Mouse (Mus musculus) hindbrain, postnatal 0 days (tissue): ENCODE results near the gene Ing5. TPM values are rescaled to one million over a fixed set of nuclear protein-coding genes. Genes with fewer than 3 reads are reported as not detected.
"Not testable (repeated sequence)": the region's sequence is repeated elsewhere in the genome, so short reads cannot be mapped to it uniquely, and the experiment has no call there.

Source experiments
- ATAC-seq: fragments of 200-750 bp; cut with Nextera tagmentation; 2 replicates; pipeline ENCODE4 v1.8.0; 2017; ENCODE audit warnings: mild to moderate bottlenecking, moderate TSS enrichment, moderate library complexity
- DNase-seq: peaks from one replicate; pipeline ENCODE4 v3.0.0-alpha.2; 2015; ENCODE audit warnings: low spot score
- H3K27ac ChIP-seq: fragments of 300-500 bp; sonication (generic); 2 replicates; pipeline ENCODE4 v1.5.1; 2014; ENCODE audit warnings: mild to moderate bottlenecking
- H3K27me3 ChIP-seq: fragments of 300-500 bp; sonication (generic); 2 replicates; pipeline ENCODE4 v1.6.1; 2014; ENCODE audit warnings: low read length, mixed read lengths; ENCODE audit not compliant: insufficient read depth
- H3K36me3 ChIP-seq: fragments of 300-500 bp; sonication (generic); 2 replicates; pipeline ENCODE4 v1.6.1; 2014; ENCODE audit warnings: low read length, mixed read lengths; ENCODE audit not compliant: insufficient read depth
- H3K4me1 ChIP-seq: fragments of 300-500 bp; sonication (generic); 2 replicates; pipeline ENCODE4 v1.6.1; 2014; ENCODE audit warnings: antibody characterized with exemption, low read length, mixed read lengths; ENCODE audit not compliant: insufficient read depth
- H3K4me2 ChIP-seq: fragments of 300-500 bp; sonication (generic); 2 replicates; pipeline ENCODE4 v1.6.1; 2014; ENCODE audit warnings: low read depth, mild to moderate bottlenecking, low read length, moderate library complexity, mixed read lengths
- H3K4me3 ChIP-seq: fragments of 300-500 bp; sonication (generic); 2 replicates; pipeline ENCODE4 v1.5.1; 2014; ENCODE audit warnings: low read length
- H3K9ac ChIP-seq: fragments of 300-500 bp; sonication (generic); replicated peaks from 2 replicates; pipeline ENCODE4 v1.6.1; 2014; ENCODE audit warnings: mild to moderate bottlenecking, low read length, moderate library complexity, mixed read lengths
- H3K9me3 ChIP-seq: fragments of 300-500 bp; sonication (generic); 2 replicates; pipeline ENCODE4 v1.6.1; 2016; ENCODE audit warnings: low read length, mixed read lengths
- CTCF ChIP-seq: IDR thresholded peaks from 2 replicates; pipeline ENCODE4 v1.5.1; 2016; ENCODE audit warnings: antibody characterized with exemption, control low read depth, low read depth
- WGBS: fragments of 180-500 bp; shearing (Covaris S2); extraction: QIAGEN DNeasy Blood & Tissue Kit; methylation state at CpG from one replicate; pipeline ENCODE4 v1.1.7; 2014; 5-methylcytosine and 5-hydroxymethylcytosine counted together
- polyA plus RNA-seq: library from polyadenylated mRNA; unstranded; fragments of >200 nt; fragmentation: Nextera tagmentation; extraction: Ambion mirVana; gene quantifications from 2 replicates; pipeline ENCODE4 v1.2.1, GENCODE M21; 2015
- total RNA-seq: library from RNA; depleted of rRNA; stranded (reverse); fragments of >200 nt; gene quantifications from 2 replicates; pipeline ENCODE4 v1.2.3, GENCODE M21; 2014

Ing5 gene
- total and polyA plus RNA-seq, 2 experiments from 2014 or later: 7.0 to 9.9 TPM

DNA sequence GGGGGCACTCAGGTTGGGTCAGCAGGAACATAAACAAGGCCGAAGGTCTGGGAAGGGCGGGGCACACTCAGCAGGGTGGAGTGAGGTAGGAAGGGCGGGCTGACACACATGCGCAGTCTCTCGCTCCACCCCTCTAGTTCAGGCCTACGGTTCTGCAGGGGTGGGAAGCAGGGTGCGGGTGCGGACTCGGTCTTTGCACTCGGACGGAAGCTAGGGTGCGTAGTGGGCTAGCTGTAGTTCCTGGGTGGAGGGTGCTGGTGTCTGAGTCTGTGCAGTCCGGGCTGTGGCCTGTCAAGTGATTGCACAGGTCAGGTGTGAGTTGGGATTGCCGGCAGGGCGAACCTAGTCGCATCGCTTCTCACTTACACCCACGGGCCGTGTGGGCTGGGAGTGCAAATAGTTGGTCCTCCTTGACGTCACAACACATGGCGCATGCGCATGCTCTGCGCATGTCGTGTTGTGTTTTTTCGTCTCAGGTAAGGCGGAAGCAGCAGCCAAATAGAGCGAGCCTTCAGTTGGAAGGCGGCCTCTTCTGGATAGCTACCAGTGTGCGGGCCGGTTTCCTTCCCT lies 21.4 kb downstream of the Ing5 start:
- peak; percentile 98 for DNase-seq
- Histone ChIP-seq H3K4me3 (peak overlapping the region; percentile 52), H3K27me3 (no peaks in the 10 kb centered on the region), H3K9me3 (no peaks in the 10 kb centered on the region), H3K4me1 (peaks cover 11% of the 10 kb centered on the region; the same call in 1 of the 2 replicates), H3K9ac (peak overlapping the region; percentile 67), H3K36me3 (no peaks in the 10 kb centered on the region; the same call in 1 of the 2 replicates), H3K27ac (peak overlapping the region; percentile 95), H3K4me2 (peak overlapping the region; percentile 75)
- peak; percentile 95 for ATAC-seq
- WGBS: under 1% methylated on average over 30 of the region's 30 CpGs
- peak; percentile 58 for TF ChIP-seq CTCF

DNA sequence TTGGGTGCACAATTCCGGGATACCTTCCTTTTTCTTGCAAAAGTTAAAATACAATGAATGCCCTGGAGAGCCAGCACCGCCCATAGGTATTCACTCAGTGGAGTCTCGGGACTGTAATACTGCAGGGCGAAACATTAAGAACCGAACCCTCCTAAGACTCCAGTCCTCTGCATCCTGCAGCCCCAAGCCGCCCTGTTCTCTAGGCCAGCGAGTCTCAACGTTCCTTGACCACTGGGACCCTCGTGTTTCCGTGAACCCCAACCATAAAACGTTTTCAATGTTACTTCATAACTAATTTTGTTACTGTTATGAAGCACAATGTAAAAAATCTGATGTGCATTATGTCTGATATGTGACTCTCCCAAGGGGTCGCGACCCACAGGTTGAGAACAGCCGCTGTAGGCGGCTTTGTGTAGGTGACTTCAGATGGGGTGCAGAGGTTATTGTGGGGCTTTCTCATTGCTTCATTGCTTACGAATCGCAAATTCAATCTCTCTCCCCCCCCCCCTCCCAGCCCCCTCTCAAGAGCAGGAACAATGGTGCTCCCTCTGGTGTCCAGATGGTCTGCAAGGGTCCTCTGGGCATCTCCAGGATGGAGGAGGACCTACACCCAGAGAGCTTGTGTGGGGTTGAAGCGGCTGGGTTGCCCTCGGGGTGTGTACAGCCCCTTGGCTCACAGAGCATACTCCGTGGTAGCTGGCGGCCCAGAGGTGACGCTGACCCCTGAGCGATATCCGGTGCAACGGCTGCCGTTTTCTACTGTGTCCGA lies 22.2 kb downstream of the Ing5 start:
- 37% methylated on average over 27 of the region's 27 CpGs for WGBS
- no peak; the same call in 1 of the 2 replicates for TF ChIP-seq CTCF
- peak; percentile 38 for ATAC-seq
- Histone ChIP-seq H3K4me3 (peak overlapping the region; percentile 52), H3K27me3 (no peaks in the 10 kb centered on the region), H3K4me1 (peaks cover 11% of the 10 kb centered on the region; the same call in 1 of the 2 replicates), H3K4me2 (peak overlapping the region; percentile 75), H3K36me3 (no peaks in the 10 kb centered on the region; the same call in 1 of the 2 replicates), H3K27ac (peak overlapping the region; percentile 95), H3K9ac (peak overlapping the region; percentile 67), H3K9me3 (no peaks in the 10 kb centered on the region)
- DNase-seq: peak; percentile 32

DNA sequence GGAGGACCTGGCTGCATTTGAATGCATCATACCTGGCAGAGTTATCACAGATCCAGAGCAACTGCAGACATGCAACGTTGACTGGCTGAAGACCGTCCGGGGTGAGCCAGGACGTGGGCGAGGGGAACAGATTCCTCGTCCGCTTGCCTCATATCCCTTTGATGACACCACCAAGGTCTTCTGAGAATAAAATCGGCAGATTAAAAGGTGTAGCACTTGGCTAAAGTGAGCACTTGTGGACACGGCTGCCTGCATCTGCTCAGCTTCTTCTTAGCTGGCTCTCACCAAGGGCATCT lies 22.7 kb downstream of the Ing5 start:
- 91% methylated on average over 9 of the region's 9 CpGs for WGBS
- H3K4me1 ChIP-seq: peaks cover 11% of the 10 kb centered on the region; the same call in 1 of the 2 replicates
- H3K4me3 ChIP-seq: no peak overlapping the region; the same call in 1 of the 2 replicates
- H3K36me3 ChIP-seq: no peaks in the 10 kb centered on the region
- no peak for TF ChIP-seq CTCF
- no peak for ATAC-seq
- peak overlapping the region; percentile 75 for H3K4me2 ChIP-seq
- no peaks in the 10 kb centered on the region for H3K27me3 ChIP-seq
- H3K9ac ChIP-seq: peak overlapping the region; percentile 14; the same call in 1 of the 2 replicates
- H3K9me3 ChIP-seq: no peaks in the 10 kb centered on the region
- DNase-seq: no peak
- peak overlapping the region; percentile 95 for H3K27ac ChIP-seq

DNA sequence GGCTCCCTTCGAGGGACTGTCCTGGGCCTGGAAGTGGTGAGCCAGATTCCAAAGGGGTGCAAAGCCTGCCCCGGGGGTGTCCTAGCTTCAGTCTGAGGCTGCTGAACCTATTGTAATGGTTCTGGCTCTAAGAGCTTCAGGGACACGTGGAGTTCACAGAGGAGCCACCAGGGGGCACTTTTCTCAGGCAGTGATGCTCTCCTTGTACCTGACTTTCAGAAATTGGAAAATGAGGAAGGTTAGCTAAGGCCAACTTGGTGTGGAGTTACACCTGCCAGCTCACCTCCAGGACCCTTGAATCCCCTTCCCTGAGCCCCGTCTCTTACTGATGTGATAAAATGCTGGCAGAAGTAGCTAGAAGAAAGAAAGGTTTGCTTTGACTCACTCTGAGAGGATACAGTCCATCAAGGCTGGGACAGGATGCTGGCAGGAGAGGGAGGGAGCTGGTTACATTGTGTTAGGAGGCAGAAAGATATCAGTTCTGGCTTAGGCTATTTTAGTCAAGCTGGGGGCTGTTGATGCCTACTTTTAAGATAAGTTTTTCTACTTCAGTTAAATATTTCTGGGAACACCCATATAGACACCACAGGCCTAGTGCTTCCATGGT lies 29.1 kb downstream of the Ing5 start:
- H3K36me3 ChIP-seq, H3K4me3 ChIP-seq, H3K9me3 ChIP-seq, ATAC-seq, H3K4me2 ChIP-seq, H3K27me3 ChIP-seq, H3K4me1 ChIP-seq, DNase-seq, H3K9ac ChIP-seq, H3K27ac ChIP-seq: not testable (repeated sequence)
- WGBS: 74% methylated on average over 1 of the region's 4 CpGs
- peak; percentile 36; the same call in 1 of the 2 replicates for TF ChIP-seq CTCF

DNA sequence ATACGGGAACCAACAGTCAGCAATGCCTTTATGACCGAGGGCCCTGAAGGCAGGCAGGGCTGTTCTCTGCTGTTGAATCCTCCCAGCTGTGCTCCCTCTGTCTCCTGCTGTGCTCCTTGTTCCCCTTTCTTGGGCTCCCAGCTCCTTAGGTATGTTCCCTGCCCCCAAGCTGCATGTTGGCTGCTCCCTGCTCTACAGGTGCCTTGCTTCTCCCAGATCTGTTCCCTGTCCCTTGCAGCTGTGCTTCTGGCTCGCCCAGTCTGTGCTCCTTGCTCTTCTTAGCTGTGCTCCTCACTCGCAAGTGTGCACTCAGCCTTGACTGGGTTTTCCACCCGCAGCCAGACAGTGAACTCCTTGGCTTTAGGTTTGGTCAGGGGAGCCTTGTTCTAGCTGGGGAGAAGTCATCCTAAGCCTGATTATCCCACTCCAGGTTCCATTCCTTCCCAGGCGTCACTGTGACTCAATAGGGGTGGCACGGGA lies 30.9 kb downstream of the Ing5 start:
- H3K4me2 ChIP-seq: no peak overlapping the region
- ATAC-seq: no peak
- no peak overlapping the region for H3K9ac ChIP-seq
- no peaks in the 10 kb centered on the region for H3K36me3 ChIP-seq
- no peaks in the 10 kb centered on the region for H3K9me3 ChIP-seq
- no peaks in the 10 kb centered on the region for H3K27me3 ChIP-seq
- 83% methylated on average over 7 of the region's 7 CpGs for WGBS
- H3K27ac ChIP-seq: no peak overlapping the region
- H3K4me3 ChIP-seq: no peak overlapping the region
- H3K4me1 ChIP-seq: no peaks in the 10 kb centered on the region
- DNase-seq: no peak
- TF ChIP-seq CTCF: no peak

DNA sequence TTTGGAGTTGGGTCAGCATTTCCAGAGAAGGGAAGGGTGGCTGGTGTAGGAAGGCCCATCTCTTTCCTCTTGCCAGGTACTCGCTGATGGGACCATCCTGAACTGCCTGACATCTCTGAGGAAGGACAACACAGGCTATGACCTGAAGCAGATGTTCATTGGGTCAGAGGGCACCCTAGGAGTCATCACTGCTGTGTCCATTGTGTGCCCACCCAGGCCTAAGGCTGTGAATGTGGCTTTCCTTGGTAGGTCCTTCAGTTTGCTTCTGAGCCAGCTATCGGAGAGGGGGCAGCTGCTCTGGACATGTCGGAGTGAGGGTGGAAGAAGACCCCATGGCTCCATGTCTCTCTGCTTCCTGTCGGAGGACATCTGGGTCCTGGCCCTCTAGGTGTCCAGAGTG lies 31.4 kb downstream of the Ing5 start:
- H3K9me3 ChIP-seq: no peaks in the 10 kb centered on the region
- no peak overlapping the region for H3K4me2 ChIP-seq
- H3K36me3 ChIP-seq: no peaks in the 10 kb centered on the region
- H3K4me3 ChIP-seq: no peak overlapping the region
- H3K27ac ChIP-seq: no peak overlapping the region
- no peaks in the 10 kb centered on the region for H3K27me3 ChIP-seq
- no peak overlapping the region for H3K9ac ChIP-seq
- no peaks in the 10 kb centered on the region for H3K4me1 ChIP-seq
- 84% methylated on average over 4 of the region's 4 CpGs for WGBS
- no peak; the same call in 1 of the 2 replicates for ATAC-seq
- no peak for TF ChIP-seq CTCF
- DNase-seq: no peak
